Mouse (Mus musculus) small intestine, adult 2 months (tissue): ENCODE results near the gene Theg.

Experiments used
- CTCF ChIP-seq: fragments of 200-500 bp; IDR thresholded peaks from 2 replicates; pipeline ENCODE4 v1.5.1; 2012; ENCODE audit warnings: low read depth, mild to moderate bottlenecking, control low read depth, inconsistent platforms, low read length, moderate library complexity, mixed read lengths; ENCODE audit not compliant: insufficient replicate concordance, insufficient read length; ENCODE audit errors: extremely low read depth
- POLR2A ChIP-seq: fragments of 200-500 bp; IDR thresholded peaks from 2 replicates; pipeline ENCODE4 v1.6.1; 2012; ENCODE audit warnings: low read depth, mild to moderate bottlenecking, control low read depth, inconsistent platforms, low read length, moderate library complexity

DNA sequence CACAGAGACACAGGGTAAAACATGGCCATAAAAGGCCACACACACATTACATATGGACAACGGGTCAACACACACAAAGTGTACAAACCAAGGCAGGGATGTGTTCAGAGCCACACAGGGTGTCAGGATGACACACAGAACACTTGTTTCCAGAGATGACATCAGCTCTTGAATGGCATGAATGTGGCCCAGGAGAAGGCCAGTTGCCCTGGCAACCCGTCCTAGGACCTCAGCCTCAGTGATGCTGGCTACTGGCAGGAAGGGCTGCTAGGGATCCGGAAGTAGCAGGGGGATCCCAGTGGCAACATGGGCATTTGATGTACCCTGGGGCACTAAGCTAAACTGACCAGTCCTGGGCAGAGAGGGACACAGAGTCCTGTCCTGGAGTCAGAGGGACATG lies 22.1 kb upstream of the Theg start:
- TF ChIP-seq POLR2A (no peak), CTCF (no peak)
